Mouse (Mus musculus) heart, adult 2 months (tissue): ENCODE measurements around the gene Rab3ip. TPM values are rescaled to one million over a fixed set of nuclear protein-coding genes. Genes with fewer than 3 reads are reported as not detected.

Experiments used
- DNase-seq, 2 experiments: peaks; one replicate each; pipeline ENCODE4 v3.0.0; 2021
- H3K27ac ChIP-seq: fragments of 200-600 bp; 2 replicates; pipeline ENCODE4 v1.8.1; 2022
- H3K27me3 ChIP-seq: fragments of 200-500 bp; 2 replicates; pipeline ENCODE4 v1.6.1; 2012; ENCODE audit warnings: mild to moderate bottlenecking, low read length, inconsistent platforms, mixed read lengths; ENCODE audit not compliant: control insufficient read depth, insufficient read depth
- H3K36me3 ChIP-seq: fragments of 200-500 bp; 2 replicates; pipeline ENCODE4 v1.6.1; 2012; ENCODE audit warnings: low read length, inconsistent platforms; ENCODE audit not compliant: control insufficient read depth, insufficient read depth
- H3K4me1 ChIP-seq: fragments of 200-500 bp; 2 replicates; pipeline ENCODE4 v1.6.1; 2011; ENCODE audit warnings: low read length; ENCODE audit not compliant: control insufficient read depth, insufficient read depth
- H3K4me3 ChIP-seq: fragments of 200-600 bp; 2 replicates; pipeline ENCODE4 v1.8.1; 2022
- H3K79me2 ChIP-seq: fragments of 200-500 bp; replicated peaks from 2 replicates; pipeline ENCODE4 v1.6.1; 2012; ENCODE audit warnings: mild to moderate bottlenecking, inconsistent platforms, low read length, moderate library complexity, mixed read lengths; ENCODE audit not compliant: control insufficient read depth, insufficient read depth
- H3K9ac ChIP-seq: fragments of 200-500 bp; 2 replicates; pipeline ENCODE4 v1.6.1; 2012; ENCODE audit warnings: low read depth, mild to moderate bottlenecking, control low read depth, inconsistent platforms, low read length, mixed read lengths
- CTCF ChIP-seq: fragments of 200-600 bp; IDR thresholded peaks from 2 replicates; pipeline ENCODE4 v1.8.1; 2022; ENCODE audit warnings: antibody characterized with exemption, mild to moderate bottlenecking, moderate library complexity
- EP300 ChIP-seq: fragments of 200-500 bp; IDR thresholded peaks from 2 replicates; pipeline ENCODE4 v1.6.1; 2011; ENCODE audit warnings: low read depth, low read length, control low read depth; ENCODE audit not compliant: insufficient read depth
- POLR2A ChIP-seq: fragments of 200-500 bp; IDR thresholded peaks from 2 replicates; pipeline ENCODE4 v1.6.1; 2011; ENCODE audit warnings: mild to moderate bottlenecking, low read depth, low read length, control low read depth; ENCODE audit not compliant: insufficient read depth
- WGBS: fragments of 180-500 bp; shearing (Covaris S2); methylation state at CpG from one replicate; pipeline ENCODE4 v1.1.7; 2018; 5-methylcytosine and 5-hydroxymethylcytosine counted together
- intact Hi-C: fragments of 180-260 bp; cut with DNase I; formaldehyde crosslinking; loops from one replicate; pipeline ENCODE4 v1.15.1; 2025
- polyA plus RNA-seq: library from polyadenylated mRNA; depleted of rRNA; stranded (reverse); fragments of >200 nt; gene quantifications from 2 replicates; pipeline ENCODE4 v1.2.3, GENCODE M21; 2012
- total RNA-seq, 2 experiments: library from RNA; stranded (reverse); gene quantifications; 2 replicates each; pipeline ENCODE4 v1.2.3; 2021

The Rab3ip gene
- total and polyA plus RNA-seq, 3 experiments = 80.3 to 168 (median 100) TPM

GRCm38 (mm10) chr10:116944144-116944543, 6.4 kb downstream of the Rab3ip start:
- DNase-seq = no peak
- Histone ChIP-seq H3K4me1 (no peaks in the 10 kb centered on the region), H3K36me3 (0 out of 2 replicates have a peak, but pooled peaks cover 3% of the 10 kb centered on the region), H3K4me3 (no peak overlapping the region), H3K27me3 (no peaks in the 10 kb centered on the region; the same call in 1 of the 2 replicates), H3K27ac (no peak overlapping the region), H3K9ac (no peak overlapping the region), H3K79me2 (peaks cover 2% of the 10 kb centered on the region)
- intact Hi-C loops = loop anchor here (10.0 kb wide), 2 partner anchors 271 to 359 kb away; partner anchors contain the start of gene Cnot2
- 88% methylated on average over 3 of the region's 3 CpGs for WGBS
- TF ChIP-seq EP300 (no peak), POLR2A (no peak), CTCF (peak; percentile 68)

DNA sequence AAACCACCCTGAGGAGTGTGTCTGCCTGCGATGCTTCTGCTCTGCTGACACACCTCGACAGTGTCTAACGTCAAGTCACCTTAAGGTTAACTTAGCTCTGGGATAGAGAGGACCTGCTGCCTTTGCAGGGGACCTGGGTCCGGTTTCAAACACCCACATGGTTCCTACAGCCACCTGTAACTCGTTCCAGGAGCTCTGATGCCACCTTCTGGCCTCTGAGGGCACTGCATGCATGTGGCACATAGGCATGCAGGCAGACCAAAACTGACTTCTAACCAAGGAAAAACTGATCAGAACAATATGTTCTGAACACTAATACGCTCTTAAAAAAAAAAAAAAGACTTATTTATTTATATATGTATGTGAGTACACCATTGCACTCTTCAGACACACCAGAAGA, 7.5 kb downstream of the Rab3ip start:
- Histone ChIP-seq H3K4me1 (no peaks in the 10 kb centered on the region), H3K36me3 (no peaks in the 10 kb centered on the region), H3K27me3 (no peaks in the 10 kb centered on the region; the same call in 1 of the 2 replicates), H3K9ac (no peak overlapping the region), H3K79me2 (peaks cover 2% of the 10 kb centered on the region), H3K27ac (no peak overlapping the region), H3K4me3 (no peak overlapping the region)
- no peak for DNase-seq
- TF ChIP-seq POLR2A (no peak), CTCF (peak; percentile 57)
- intact Hi-C loops = loop anchor here (10.0 kb wide), 2 partner anchors 272 to 358 kb away; partner anchors contain the start of gene Cnot2
- 94% methylated on average over 6 of the region's 6 CpGs for WGBS

DNA sequence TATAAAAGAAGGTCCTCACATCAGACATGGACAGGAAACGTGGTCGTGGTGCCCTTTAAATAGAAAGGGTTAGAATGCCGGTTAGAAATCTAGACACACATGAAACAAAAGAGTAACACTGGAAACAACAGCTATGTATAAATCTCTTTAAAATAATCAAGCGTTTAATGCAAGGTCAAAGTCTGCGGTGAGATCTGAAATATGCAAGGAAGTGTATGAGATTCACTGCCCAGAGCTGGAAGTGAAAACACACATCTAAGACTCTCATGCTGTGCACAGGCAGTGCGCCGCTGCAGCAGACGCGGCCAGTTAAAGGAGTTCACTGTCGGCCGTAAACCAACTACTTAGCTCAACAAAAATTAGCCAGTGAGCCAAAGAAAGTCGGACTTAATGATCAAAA, 15.5 kb downstream of the Rab3ip start:
- H3K9ac ChIP-seq = no peak overlapping the region
- no peak for DNase-seq
- no peaks in the 10 kb centered on the region for H3K79me2 ChIP-seq
- WGBS = 78% methylated on average over 12 of the region's 12 CpGs
- no peak overlapping the region for H3K4me3 ChIP-seq
- H3K27ac ChIP-seq = no peak overlapping the region
- no peaks in the 10 kb centered on the region for H3K36me3 ChIP-seq
- intact Hi-C loops = no loop called here
- no peaks in the 10 kb centered on the region for H3K4me1 ChIP-seq
- TF ChIP-seq EP300 (no peak), CTCF (no peak), POLR2A (no peak)
- H3K27me3 ChIP-seq = no peaks in the 10 kb centered on the region

GRCm38 (mm10) chr10:116933794-116934193, 16.8 kb downstream of the Rab3ip start:
- no peak for DNase-seq
- Histone ChIP-seq H3K4me1 (no peaks in the 10 kb centered on the region), H3K79me2 (no peaks in the 10 kb centered on the region), H3K36me3 (no peaks in the 10 kb centered on the region), H3K4me3 (no peak overlapping the region), H3K9ac (no peak overlapping the region), H3K27me3 (no peaks in the 10 kb centered on the region), H3K27ac (no peak overlapping the region)
- 92% methylated on average over 7 of the region's 7 CpGs for WGBS
- intact Hi-C loops = no loop called here
- no peak for TF ChIP-seq POLR2A
- no peak for TF ChIP-seq CTCF
- no peak for TF ChIP-seq EP300

DNA sequence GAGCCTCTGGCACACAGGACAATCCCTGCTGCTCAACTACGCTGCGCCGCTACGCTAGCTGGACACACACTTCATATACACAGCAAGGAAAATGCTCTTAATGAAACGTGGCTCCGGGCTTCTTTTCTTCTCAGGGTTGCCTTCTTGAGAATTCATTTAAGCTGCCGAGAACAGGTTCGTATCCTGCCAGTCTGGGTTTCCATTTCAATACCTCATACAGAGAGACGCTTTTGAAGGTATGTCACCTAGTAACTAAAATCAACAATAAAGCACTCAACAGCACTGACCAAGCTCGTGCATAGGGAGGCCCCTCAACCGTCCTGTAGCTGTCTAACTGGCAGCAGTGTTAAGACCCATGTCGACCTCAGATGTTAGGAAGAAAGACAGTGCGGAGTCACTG, 18.2 kb downstream of the Rab3ip start:
- H3K27me3 ChIP-seq = no peaks in the 10 kb centered on the region
- H3K79me2 ChIP-seq = no peaks in the 10 kb centered on the region
- H3K27ac ChIP-seq = no peak overlapping the region
- H3K4me3 ChIP-seq = no peak overlapping the region
- intact Hi-C loops = no loop called here
- no peaks in the 10 kb centered on the region for H3K36me3 ChIP-seq
- no peak overlapping the region for H3K9ac ChIP-seq
- no peaks in the 10 kb centered on the region for H3K4me1 ChIP-seq
- 93% methylated on average over 13 of the region's 13 CpGs for WGBS
- DNase-seq = no peak
- no peak for TF ChIP-seq EP300
- no peak for TF ChIP-seq POLR2A
- TF ChIP-seq CTCF = no peak

GRCm38 (mm10) chr10:116931497-116932179, 18.9 kb downstream of the Rab3ip start:
- no peak for TF ChIP-seq EP300
- TF ChIP-seq POLR2A = no peak
- TF ChIP-seq CTCF = no peak
- H3K27me3 ChIP-seq = no peaks in the 10 kb centered on the region
- no peak overlapping the region for H3K4me3 ChIP-seq
- no peaks in the 10 kb centered on the region for H3K36me3 ChIP-seq
- no peaks in the 10 kb centered on the region for H3K4me1 ChIP-seq
- 79% methylated on average over 15 of the region's 15 CpGs for WGBS
- no peak for DNase-seq
- intact Hi-C loops = no loop called here
- H3K9ac ChIP-seq = no peak overlapping the region
- H3K27ac ChIP-seq = no peak overlapping the region
- no peaks in the 10 kb centered on the region for H3K79me2 ChIP-seq
